Mouse (Mus musculus): ENCODE results near the gene Fgf15.

DNA sequence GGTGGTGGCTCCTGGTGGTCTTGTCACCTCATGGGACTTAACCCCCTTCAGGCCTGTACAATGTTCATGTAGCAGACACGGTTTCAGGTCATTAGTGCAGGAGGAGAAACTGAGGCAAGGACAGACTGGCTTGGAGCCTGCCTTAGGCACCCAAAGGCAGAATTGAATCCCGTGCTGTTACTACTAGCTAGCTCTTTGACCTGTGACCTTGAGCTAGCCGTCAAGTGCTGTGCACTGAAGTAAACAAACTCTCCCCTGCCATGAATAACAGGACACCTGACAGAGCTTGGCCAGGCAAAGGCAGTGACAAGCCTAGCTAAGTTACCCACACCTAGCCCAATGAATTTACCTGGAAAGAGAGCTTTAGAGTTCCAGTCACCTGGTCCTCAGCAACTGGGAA is 41.4 kb upstream of the Fgf15 start:
- TF ChIP-seq CTCF (IDR thresholded peaks at IDR 0.05) = no peak
- no peak for TF ChIP-seq POLR2A (IDR thresholded peaks at IDR 0.05; ENCODE audit: insufficient read depth, low read depth, low read length)
